Mouse (Mus musculus): Measurements from ENCODE around the gene Vezf1. TPM values are rescaled to one million over a fixed set of nuclear protein-coding genes. Genes with fewer than 3 reads are reported as not detected.

Gene Vezf1
- polyA plus RNA-seq, 1 experiment: 29.6 TPM

DNA sequence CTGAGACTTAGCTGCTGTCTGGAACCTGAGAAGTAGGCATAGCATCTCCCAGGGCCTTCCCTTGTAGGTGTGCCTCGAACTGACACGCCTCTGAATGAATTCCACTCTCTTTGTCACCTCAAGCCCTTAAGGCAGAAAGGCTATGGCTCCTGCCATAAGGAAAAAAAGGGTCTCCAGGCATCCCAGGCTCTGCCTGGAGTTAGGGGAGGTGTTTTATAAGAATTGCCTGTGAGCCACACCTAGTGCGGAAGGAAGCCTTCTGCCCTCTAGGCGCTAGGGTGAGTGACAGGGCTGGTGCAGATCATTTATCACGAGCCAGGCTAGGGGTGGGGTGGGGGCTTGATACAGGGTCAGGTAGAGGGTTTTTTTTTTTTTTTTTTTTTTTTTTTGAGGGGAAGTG lies 54.9 kb downstream of the Vezf1 start:
- no peak overlapping the region for H3K27ac ChIP-seq (ENCODE audit: insufficient read depth, low read length)
- H3K4me3 ChIP-seq (replicated peaks; ENCODE audit: insufficient read depth, low read depth, low read length): no peak overlapping the region
- WGBS: 89% methylated on average over 5 of the region's 5 CpGs
- no peaks in the 10 kb centered on the region for H3K27me3 ChIP-seq (ENCODE audit: control insufficient read depth, insufficient read depth, low read length)
- peaks cover 19% of the 10 kb centered on the region for H3K4me1 ChIP-seq (ENCODE audit: control insufficient read depth, insufficient read depth, low read length)
- TF ChIP-seq CTCF (IDR thresholded peaks at IDR 0.05; ENCODE audit: borderline replicate concordance, insufficient read depth, low read depth, low read length) (no peak), POLR2A (IDR thresholded peaks at IDR 0.05; ENCODE audit: borderline replicate concordance, insufficient read depth, low read length) (no peak)
- DNase-seq: no peak

DNA sequence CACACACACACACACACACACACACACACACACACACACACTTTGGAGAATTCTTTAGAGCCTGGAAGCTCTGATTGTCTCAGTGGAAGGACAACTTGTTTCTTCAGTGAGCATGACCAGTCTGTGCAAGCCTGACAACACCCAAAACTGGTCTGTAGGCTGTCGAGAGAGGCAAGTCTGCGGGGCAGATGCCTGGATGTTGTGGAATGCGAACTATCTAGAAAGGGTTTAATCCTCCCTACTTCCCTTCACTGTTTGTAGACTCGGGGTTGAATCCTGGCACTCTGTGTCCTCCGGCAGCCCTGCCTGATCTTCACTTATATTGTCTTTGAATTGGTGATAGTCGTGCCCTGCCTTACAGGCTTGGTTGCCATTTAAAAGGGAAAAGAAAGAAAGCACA lies 55.7 kb downstream of the Vezf1 start:
- H3K4me1 ChIP-seq (ENCODE audit: control insufficient read depth, insufficient read depth, low read length): peaks cover 12% of the 10 kb centered on the region
- 64% methylated on average over 6 of the region's 6 CpGs for WGBS
- H3K27ac ChIP-seq (ENCODE audit: insufficient read depth, low read length): no peak overlapping the region
- no peak overlapping the region for H3K4me3 ChIP-seq (replicated peaks; ENCODE audit: insufficient read depth, low read depth, low read length)
- no peak for DNase-seq
- TF ChIP-seq CTCF (IDR thresholded peaks at IDR 0.05; ENCODE audit: borderline replicate concordance, insufficient read depth, low read depth, low read length): no peak
- TF ChIP-seq POLR2A (IDR thresholded peaks at IDR 0.05; ENCODE audit: borderline replicate concordance, insufficient read depth, low read length): no peak
- H3K27me3 ChIP-seq (ENCODE audit: control insufficient read depth, insufficient read depth, low read length): no peaks in the 10 kb centered on the region

DNA sequence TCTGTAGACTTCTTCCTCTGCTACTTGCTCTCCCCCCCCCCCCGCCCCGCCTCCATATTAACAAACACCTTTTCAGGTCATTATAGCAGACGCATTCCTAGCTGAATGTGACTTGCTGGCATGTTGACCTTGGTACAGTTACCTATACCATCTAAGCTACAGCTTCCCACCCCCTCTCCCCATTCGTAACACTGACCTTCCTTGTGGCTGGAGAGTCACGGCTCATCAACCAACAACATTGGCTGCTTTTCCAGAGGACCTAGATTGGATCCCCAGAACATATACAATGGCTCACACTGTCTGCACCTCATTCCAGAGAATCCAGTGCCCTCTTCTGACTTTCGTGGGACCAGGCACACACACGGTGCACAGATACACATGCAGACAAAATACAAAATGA lies 57.4 kb downstream of the Vezf1 start:
- 94% methylated on average over 7 of the region's 7 CpGs for WGBS
- Histone ChIP-seq H3K27ac (ENCODE audit: insufficient read depth, low read length) (no peak overlapping the region), H3K4me3 (replicated peaks; ENCODE audit: insufficient read depth, low read depth, low read length) (no peak overlapping the region), H3K4me1 (ENCODE audit: control insufficient read depth, insufficient read depth, low read length) (peaks cover 10% of the 10 kb centered on the region; the same call in 1 of the 2 replicates), H3K27me3 (ENCODE audit: control insufficient read depth, insufficient read depth, low read length) (no peaks in the 10 kb centered on the region)
- no peak for TF ChIP-seq POLR2A (IDR thresholded peaks at IDR 0.05; ENCODE audit: borderline replicate concordance, insufficient read depth, low read length)
- TF ChIP-seq CTCF (IDR thresholded peaks at IDR 0.05; ENCODE audit: borderline replicate concordance, insufficient read depth, low read depth, low read length): no peak
- DNase-seq: no peak

DNA sequence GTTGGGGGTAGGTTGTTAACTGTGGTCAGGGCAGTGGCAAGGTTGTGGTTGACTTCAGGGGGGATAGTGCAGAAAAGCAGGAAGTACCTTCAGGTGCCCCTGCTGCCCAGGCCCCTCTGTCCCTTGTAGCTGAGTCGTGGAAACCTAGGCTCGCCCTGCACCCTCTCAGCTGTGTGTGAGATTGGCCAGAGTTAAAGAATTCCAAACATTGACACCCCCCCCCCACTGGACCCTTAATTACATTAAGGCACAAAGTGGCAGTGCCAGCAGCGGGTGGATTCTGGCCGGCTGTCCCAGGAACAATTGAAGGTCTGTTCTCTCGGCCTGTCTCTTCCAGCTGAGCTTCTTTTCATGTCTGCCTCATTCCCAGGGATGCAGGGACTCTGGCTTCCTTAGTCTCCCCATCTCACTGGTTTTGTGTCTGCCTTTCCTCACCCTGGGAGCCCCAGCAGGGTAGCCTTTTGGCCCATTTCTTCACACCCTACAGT lies 58.3 kb downstream of the Vezf1 start:
- TF ChIP-seq POLR2A (IDR thresholded peaks at IDR 0.05; ENCODE audit: borderline replicate concordance, insufficient read depth, low read length) (no peak), CTCF (IDR thresholded peaks at IDR 0.05; ENCODE audit: borderline replicate concordance, insufficient read depth, low read depth, low read length) (no peak)
- no peaks in the 10 kb centered on the region for H3K27me3 ChIP-seq (ENCODE audit: control insufficient read depth, insufficient read depth, low read length)
- peaks cover 12% of the 10 kb centered on the region; the same call in 1 of the 2 replicates for H3K4me1 ChIP-seq (ENCODE audit: control insufficient read depth, insufficient read depth, low read length)
- no peak overlapping the region for H3K4me3 ChIP-seq (replicated peaks; ENCODE audit: insufficient read depth, low read depth, low read length)
- DNase-seq: no peak
- H3K27ac ChIP-seq (ENCODE audit: insufficient read depth, low read length): peak overlapping the region; percentile 38; the same call in 1 of the 2 replicates
- 64% methylated on average over 5 of the region's 5 CpGs for WGBS

GRCm38 (mm10) chr11:88128461-88128860 lies 60.4 kb downstream of the Vezf1 start:
- Histone ChIP-seq H3K27ac (ENCODE audit: insufficient read depth, low read length) (no peak overlapping the region), H3K4me3 (replicated peaks; ENCODE audit: insufficient read depth, low read depth, low read length) (no peak overlapping the region), H3K27me3 (ENCODE audit: control insufficient read depth, insufficient read depth, low read length) (no peaks in the 10 kb centered on the region), H3K4me1 (ENCODE audit: control insufficient read depth, insufficient read depth, low read length) (peaks cover 12% of the 10 kb centered on the region; the same call in 1 of the 2 replicates)
- TF ChIP-seq POLR2A (IDR thresholded peaks at IDR 0.05; ENCODE audit: borderline replicate concordance, insufficient read depth, low read length): no peak
- TF ChIP-seq CTCF (IDR thresholded peaks at IDR 0.05; ENCODE audit: borderline replicate concordance, insufficient read depth, low read depth, low read length): no peak
- no peak for DNase-seq
- 97% methylated on average over 9 of the region's 9 CpGs for WGBS

DNA sequence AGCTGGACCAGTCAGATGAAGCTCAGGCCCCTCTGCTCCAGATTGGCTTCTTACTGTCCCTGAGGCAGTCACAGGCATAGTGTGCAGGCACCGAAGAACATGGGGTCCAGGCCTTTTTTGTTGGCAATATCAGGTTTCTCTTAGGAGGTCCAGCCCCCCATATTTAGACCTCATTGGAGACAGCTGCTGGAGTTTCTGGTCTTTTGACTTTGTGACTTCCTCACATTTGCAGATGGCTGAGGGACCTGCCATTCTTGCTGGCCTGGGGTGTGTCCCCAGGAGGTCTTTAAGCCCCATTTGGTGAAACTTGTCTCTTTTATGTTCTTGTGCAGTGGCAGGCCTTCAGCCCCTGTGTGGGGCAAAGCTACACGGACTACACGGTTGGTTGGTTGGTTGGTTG lies 61.2 kb downstream of the Vezf1 start:
- H3K4me1 ChIP-seq (ENCODE audit: control insufficient read depth, insufficient read depth, low read length): peaks cover 12% of the 10 kb centered on the region; the same call in 1 of the 2 replicates
- no peaks in the 10 kb centered on the region for H3K27me3 ChIP-seq (ENCODE audit: control insufficient read depth, insufficient read depth, low read length)
- TF ChIP-seq CTCF (IDR thresholded peaks at IDR 0.05; ENCODE audit: borderline replicate concordance, insufficient read depth, low read depth, low read length) (no peak), POLR2A (IDR thresholded peaks at IDR 0.05; ENCODE audit: borderline replicate concordance, insufficient read depth, low read length) (no peak)
- H3K4me3 ChIP-seq (replicated peaks; ENCODE audit: insufficient read depth, low read depth, low read length): no peak overlapping the region
- 65% methylated on average over 3 of the region's 3 CpGs for WGBS
- no peak for DNase-seq
- H3K27ac ChIP-seq (ENCODE audit: insufficient read depth, low read length): peak overlapping the region; percentile 32; the same call in 1 of the 2 replicates

DNA sequence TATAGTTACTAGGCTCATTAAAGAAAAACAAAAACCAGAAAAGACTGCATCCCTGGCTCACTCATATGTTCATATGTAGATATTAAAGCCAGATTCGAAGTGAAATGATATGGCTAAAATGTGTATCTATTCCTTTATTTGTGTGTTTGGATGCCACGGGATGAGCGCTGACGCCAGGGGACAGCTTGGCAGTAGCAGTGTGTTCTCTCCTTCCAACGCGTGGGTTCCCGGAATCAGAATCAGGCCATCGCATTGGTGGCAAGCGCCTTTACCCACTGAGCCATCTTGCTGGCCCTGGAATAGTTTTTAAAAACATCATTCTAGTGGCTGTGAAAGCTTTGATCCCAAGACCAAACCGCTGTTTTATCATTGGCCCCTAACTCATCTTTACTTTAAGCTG lies 61.9 kb downstream of the Vezf1 start:
- Histone ChIP-seq H3K4me3 (replicated peaks; ENCODE audit: insufficient read depth, low read depth, low read length) (no peak overlapping the region), H3K4me1 (ENCODE audit: control insufficient read depth, insufficient read depth, low read length) (peaks cover 12% of the 10 kb centered on the region; the same call in 1 of the 2 replicates), H3K27me3 (ENCODE audit: control insufficient read depth, insufficient read depth, low read length) (no peaks in the 10 kb centered on the region), H3K27ac (ENCODE audit: insufficient read depth, low read length) (0 out of 2 replicates have a peak overlapping the region, but pooled peaks have one; percentile 66)
- no peak for TF ChIP-seq CTCF (IDR thresholded peaks at IDR 0.05; ENCODE audit: borderline replicate concordance, insufficient read depth, low read depth, low read length)
- TF ChIP-seq POLR2A (IDR thresholded peaks at IDR 0.05; ENCODE audit: borderline replicate concordance, insufficient read depth, low read length): no peak
- 22% methylated on average over 10 of the region's 10 CpGs for WGBS
- DNase-seq: peak; percentile 49 to 67

- 34% methylated on average over 8 of the region's 8 CpGs for WGBS
- no peak for TF ChIP-seq POLR2A (IDR thresholded peaks at IDR 0.05; ENCODE audit: borderline replicate concordance, insufficient read depth, low read length)
- TF ChIP-seq CTCF (IDR thresholded peaks at IDR 0.05; ENCODE audit: borderline replicate concordance, insufficient read depth, low read depth, low read length): no peak
- no peak overlapping the region for H3K4me3 ChIP-seq (replicated peaks; ENCODE audit: insufficient read depth, low read depth, low read length)
- H3K4me1 ChIP-seq (ENCODE audit: control insufficient read depth, insufficient read depth, low read length): peaks cover 12% of the 10 kb centered on the region; the same call in 1 of the 2 replicates
- H3K27ac ChIP-seq (ENCODE audit: insufficient read depth, low read length): no peak overlapping the region
- peak in 1 of 2 experiments; percentile 44 for DNase-seq
- H3K27me3 ChIP-seq (ENCODE audit: control insufficient read depth, insufficient read depth, low read length): no peaks in the 10 kb centered on the region
Measured at GRCm38 (mm10) chr11:88131847-88132246, 63.8 kb downstream of the Vezf1 start.

Other genes with a start within 250 kb of the Vezf1 start
- gene Lpo, start 240.0 kb upstream of the Vezf1 start, polyA plus RNA-seq (2012; rRNA removed): 4.5 and 6.5 TPM in 2 replicates
- gene Mks1, start 215.1 kb upstream of the Vezf1 start, polyA plus RNA-seq (2012; rRNA removed): 11.7 and 11.8 TPM in 2 replicates
- 1.4 and 3.0 TPM in 2 replicates for gene Epx, start 192.7 kb upstream of the Vezf1 start, polyA plus RNA-seq (2012; rRNA removed)
- gene Olfr462, start 176.0 kb upstream of the Vezf1 start, polyA plus RNA-seq (2012; rRNA removed): not detected in 2 replicates
- not detected in 2 replicates for gene Olfr463, start 170.9 kb upstream of the Vezf1 start, polyA plus RNA-seq (2012; rRNA removed)
- not detected in 2 replicates for gene Olfr464, start 147.3 kb upstream of the Vezf1 start, polyA plus RNA-seq (2012; rRNA removed)
- gene Dynll2, start 80.7 kb upstream of the Vezf1 start, polyA plus RNA-seq (2012; rRNA removed): 453 and 497 TPM in 2 replicates
- 350 and 367 TPM in 2 replicates for gene Srsf1, start 20.9 kb upstream of the Vezf1 start, polyA plus RNA-seq (2012; rRNA removed)
- gene Cuedc1, start 29.8 kb downstream of the Vezf1 start, polyA plus RNA-seq (2012; rRNA removed): 41.6 and 42.0 TPM in 2 replicates
- gene Mrps23, start 136.1 kb downstream of the Vezf1 start, polyA plus RNA-seq (2012; rRNA removed): 90.0 and 90.4 TPM in 2 replicates
- 0.23 TPM in 1 of 2 replicates, not detected in the other for gene Ccdc182, start 225.8 kb downstream of the Vezf1 start, polyA plus RNA-seq (2012; rRNA removed)